In genomic region chr10:5859729-5860128, GRCm38 (mm10) we compare ENCODE assay signal across 9 mouse cellular contexts. TPM values are rescaled to one million over a fixed set of nuclear protein-coding genes. Genes with fewer than 3 reads are reported as not detected.
DNase-seq lines count a peak whose midpoint lies in the region; ATAC-seq and TF ChIP-seq lines count a peak whose summit lies in the region.
"Had no signal": no experiment of that assay in that cellular context is flagged by ENCODE, and none has a peak within 500 bp of the region (broad histone marks: within the 10 kb centered on the region; RNA-seq: fewer than 3 reads in every experiment).

No protein-coding gene starts in this region.

- DNase-seq in 416B (ENCODE audit: low read depth) (peak; percentile 15), G1E (ENCODE audit: low spot score) (no peak)
- DNase-seq in liver, embryonic 14.5 days (ENCODE audit: low read depth in 3 of 3, low spot score in 3 of 3), result peak in 1 of 3 experiments; percentile 4
- DNase-seq in ovary, postnatal 14 days (ENCODE audit: low spot score), result no peak
- no peak for DNase-seq in left cerebral cortex, postnatal 14 days (ENCODE audit: low spot score in 2 of 2)
- no peak for DNase-seq in heart, postnatal 4 days

- WGBS in intestine, postnatal 0 days, result 74% methylated on average over 4 of the region's 4 CpGs
- WGBS in intestine, embryonic 15.5 days, result 74% methylated on average over 4 of the region's 4 CpGs
- WGBS in liver, embryonic 14.5 days (ENCODE audit: insufficient replicate concordance), result 54% methylated on average over 4 of the region's 4 CpGs

- no peaks in the 10 kb centered on the region for H3K27me3 ChIP-seq in intestine, postnatal 0 days (replicated peaks; ENCODE audit: control insufficient read depth, insufficient read depth, low read length)
- H3K27me3 ChIP-seq in intestine, embryonic 15.5 days (replicated peaks), result no peaks in the 10 kb centered on the region
- H3K27me3 ChIP-seq in G1E (ENCODE audit: insufficient read depth, low read length), result peaks cover 3% of the 10 kb centered on the region; the same call in 1 of the 2 replicates
- H3K27me3 ChIP-seq in liver, embryonic 14.5 days (ENCODE audit: control insufficient read depth, insufficient read depth, low read length), result no peaks in the 10 kb centered on the region
- H3K27me3 ChIP-seq: megakaryocyte, embryonic 14.5 days had no signal

- H3K9ac ChIP-seq in intestine, postnatal 0 days (ENCODE audit: low read depth, low read length), result no peak overlapping the region
- no peak overlapping the region for H3K9ac ChIP-seq in intestine, embryonic 15.5 days
- H3K9ac ChIP-seq in liver, embryonic 14.5 days (replicated peaks), result no peak overlapping the region

- no peak for ATAC-seq in intestine, postnatal 0 days
- no peak for ATAC-seq in intestine, embryonic 15.5 days
- ATAC-seq in G1E (ENCODE audit: extremely low read depth, insufficient number of reproducible peaks, low FRiP score, poor library complexity, severe bottlenecking), result no peak
- no peak for ATAC-seq in liver, embryonic 14.5 days (ENCODE audit: insufficient read depth)

- TF ChIP-seq CTCF in intestine, postnatal 0 days (IDR thresholded peaks at IDR 0.05; ENCODE audit: low read depth), result peak; percentile 53
- peak; percentile 50 for TF ChIP-seq CTCF in G1E (IDR thresholded peaks at IDR 0.05; ENCODE audit: low read depth, low read length)
- peak; percentile 78 for TF ChIP-seq CTCF in liver, embryonic 14.5 days (IDR thresholded peaks at IDR 0.05; ENCODE audit: low read depth)

- TF ChIP-seq EP300 in liver, embryonic 14.5 days (IDR thresholded peaks at IDR 0.05; ENCODE audit: low read depth), result no peak

- H3K4me1 ChIP-seq in intestine, postnatal 0 days (replicated peaks; ENCODE audit: control insufficient read depth, insufficient read depth, low read length), result no peaks in the 10 kb centered on the region
- no peaks in the 10 kb centered on the region for H3K4me1 ChIP-seq in intestine, embryonic 15.5 days (replicated peaks)
- no peaks in the 10 kb centered on the region for H3K4me1 ChIP-seq in G1E (ENCODE audit: insufficient read depth, low read depth, low read length)
- no peaks in the 10 kb centered on the region for H3K4me1 ChIP-seq in liver, embryonic 14.5 days (replicated peaks; ENCODE audit: control insufficient read depth in 2 of 2, insufficient read depth in 2 of 2, low read length in 1 of 2)
- H3K4me1 ChIP-seq: megakaryocyte, embryonic 14.5 days had no signal

- H3K27ac ChIP-seq in intestine, postnatal 0 days (ENCODE audit: low read depth, low read length), result no peak overlapping the region
- no peak overlapping the region for H3K27ac ChIP-seq in intestine, embryonic 15.5 days
- no peak overlapping the region for H3K27ac ChIP-seq in liver, embryonic 14.5 days

- H3K36me3 ChIP-seq in intestine, postnatal 0 days (ENCODE audit: control insufficient read depth, insufficient read depth), result no peaks in the 10 kb centered on the region
- no peaks in the 10 kb centered on the region for H3K36me3 ChIP-seq in intestine, embryonic 15.5 days
- no peaks in the 10 kb centered on the region for H3K36me3 ChIP-seq in G1E (replicated peaks)
- H3K36me3 ChIP-seq in liver, embryonic 14.5 days (replicated peaks; ENCODE audit: control insufficient read depth, insufficient read depth, low read depth), result no peaks in the 10 kb centered on the region

- intact Hi-C loops in left cerebral cortex, postnatal 14 days (cut with DNase I), result loop anchor here (10.0 kb wide), 1 partner anchor 1275 kb away; no protein-coding TSS in a partner anchor

- H3K4me3 ChIP-seq in intestine, postnatal 0 days (ENCODE audit: low read depth, low read length), result no peak overlapping the region
- no peak overlapping the region for H3K4me3 ChIP-seq in intestine, embryonic 15.5 days (replicated peaks)
- no peak overlapping the region for H3K4me3 ChIP-seq in G1E (ENCODE audit: low read depth, low read length)
- no peak overlapping the region for H3K4me3 ChIP-seq in liver, embryonic 14.5 days (ENCODE audit: insufficient read depth in 1 of 2, low read depth in 2 of 2, low read length in 2 of 2)
- H3K4me3 ChIP-seq: megakaryocyte, embryonic 14.5 days had no signal

- H3K4me2 ChIP-seq in intestine, postnatal 0 days (replicated peaks; ENCODE audit: low read depth), result no peak overlapping the region
- H3K4me2 ChIP-seq in intestine, embryonic 15.5 days (replicated peaks), result no peak overlapping the region
- no peak overlapping the region for H3K4me2 ChIP-seq in liver, embryonic 14.5 days (ENCODE audit: low read depth)

- no peaks in the 10 kb centered on the region for H3K9me3 ChIP-seq in intestine, postnatal 0 days (ENCODE audit: control insufficient read depth)
- H3K9me3 ChIP-seq in intestine, embryonic 15.5 days, result no peaks in the 10 kb centered on the region
- no peaks in the 10 kb centered on the region for H3K9me3 ChIP-seq in G1E (replicated peaks)
- H3K9me3 ChIP-seq in liver, embryonic 14.5 days (ENCODE audit: control insufficient read depth, low read length), result no peaks in the 10 kb centered on the region

RNA-seq across cellular contexts. Expression of gene Mtrf1l, which starts 36.0 kb away (rescaled TPM):
- 9.3 and 10.5 TPM in 2 replicates for polyA plus RNA-seq in intestine, postnatal 0 days (2015; fragmentation: Nextera tagmentation; extraction: Ambion mirVana)
- polyA plus RNA-seq in intestine, embryonic 15.5 days (2015; fragmentation: Nextera tagmentation; extraction: Ambion mirVana), result 14.7 and 18.1 TPM in 2 replicates
- total RNA-seq in G1E (2014; fragmentation: Nextera tagmentation) (13.7 and 14.4 TPM in 2 replicates), G1E (2017) (32.1 and 34.0 TPM in 2 replicates)
- 4.8 and 5.9 TPM in 2 replicates for polyA plus RNA-seq in G1E (2012)
- polyA plus RNA-seq in liver, embryonic 14.5 days (2012; rRNA removed), result 1.1 and 2.6 TPM in 2 replicates
- polyA plus RNA-seq in liver, embryonic 14.5 days (2014; fragmentation: Nextera tagmentation; extraction: Ambion mirVana), result 5.3 and 7.2 TPM in 2 replicates
- 10 to 100 TPM; 10.2 to 12.4 TPM for total RNA-seq in left cerebral cortex, postnatal 14 days (2021)
- 10 to 100 TPM in 1 of 2 experiments, 1 to 10 TPM in 1; 7.9 to 10.9 TPM for total RNA-seq in heart, postnatal 4 days (2021)

RNA-seq across cellular contexts. Expression of gene Fbxo5, which starts 54.3 kb away (rescaled TPM):
- polyA plus RNA-seq in intestine, postnatal 0 days (2015; fragmentation: Nextera tagmentation; extraction: Ambion mirVana), result 12.2 and 14.6 TPM in 2 replicates
- 53.9 and 58.7 TPM in 2 replicates for polyA plus RNA-seq in intestine, embryonic 15.5 days (2015; fragmentation: Nextera tagmentation; extraction: Ambion mirVana)
- 122 and 159 TPM in 2 replicates for total RNA-seq in G1E (2014; fragmentation: Nextera tagmentation)
- total RNA-seq in G1E (2017), result 78.8 and 83.1 TPM in 2 replicates
- 5.8 and 11.0 TPM in 2 replicates for polyA plus RNA-seq in G1E (2012)
- 22.7 and 40.2 TPM in 2 replicates for polyA plus RNA-seq in liver, embryonic 14.5 days (2012; rRNA removed)
- 90.4 and 94.5 TPM in 2 replicates for polyA plus RNA-seq in liver, embryonic 14.5 days (2014; fragmentation: Nextera tagmentation; extraction: Ambion mirVana)
- total RNA-seq in left cerebral cortex, postnatal 14 days (2021), result 1 to 10 TPM; 1.0 to 1.5 TPM
- total RNA-seq in heart, postnatal 4 days (2021), result 10 to 100 TPM; 15.3 to 16.1 TPM
